Mouse (Mus musculus): Measurements from ENCODE around the gene Csdc2.
"Not testable (repeated sequence)": the region's sequence is repeated elsewhere in the genome, so short reads cannot be mapped to it uniquely, and the experiment has no call there.

The Csdc2 gene

GRCm38 (mm10) chr15:81936679-81937078, at the start of gene Csdc2:
Gene Csdc2, plus strand, starts transcription at chr15:81936759.
- DNase-seq: peak; percentile 40 to 62

- no peak for DNase-seq
Measured at GRCm38 (mm10) chr15:81886795-81887550, 49.6 kb upstream of the Csdc2 start.

- DNase-seq: no peak
Measured at GRCm38 (mm10) chr15:81889175-81889574, 47.4 kb upstream of the Csdc2 start.

GRCm38 (mm10) chr15:81891140-81891802, 45.3 kb upstream of the Csdc2 start:
- no peak for DNase-seq

- DNase-seq: no peak
Measured at GRCm38 (mm10) chr15:81891822-81892580, 44.6 kb upstream of the Csdc2 start.

GRCm38 (mm10) chr15:81894002-81894401, 42.6 kb upstream of the Csdc2 start:
- DNase-seq: peak; percentile 39 to 61

GRCm38 (mm10) chr15:81896407-81896806, 40.2 kb upstream of the Csdc2 start:
- DNase-seq: no peak

GRCm38 (mm10) chr15:81897607-81898285, 38.8 kb upstream of the Csdc2 start:
- DNase-seq: no peak

- DNase-seq: no peak
Measured at GRCm38 (mm10) chr15:81898751-81899150, 37.8 kb upstream of the Csdc2 start.

- peak in 1 of 2 experiments; percentile 83 for DNase-seq
Measured at GRCm38 (mm10) chr15:81904939-81905338, 31.6 kb upstream of the Csdc2 start.

GRCm38 (mm10) chr15:81907953-81908352, 28.6 kb upstream of the Csdc2 start:
- DNase-seq: no peak

GRCm38 (mm10) chr15:81908767-81909166, 27.8 kb upstream of the Csdc2 start:
- DNase-seq: not testable (repeated sequence)

- no peak for DNase-seq
Measured at GRCm38 (mm10) chr15:81912498-81912897, 24.1 kb upstream of the Csdc2 start.

- no peak for DNase-seq
Measured at GRCm38 (mm10) chr15:81914668-81915067, 21.9 kb upstream of the Csdc2 start.

- DNase-seq: no peak
Measured at GRCm38 (mm10) chr15:81915663-81916062, 20.9 kb upstream of the Csdc2 start.

- no peak for DNase-seq
Measured at GRCm38 (mm10) chr15:81917201-81917600, 19.4 kb upstream of the Csdc2 start.

- peak; percentile 58 to 77 for DNase-seq
Measured at GRCm38 (mm10) chr15:81917621-81918463, 18.7 kb upstream of the Csdc2 start.

- no peak for DNase-seq
Measured at GRCm38 (mm10) chr15:81919062-81919461, 17.5 kb upstream of the Csdc2 start.

- no peak for DNase-seq
Measured at GRCm38 (mm10) chr15:81920546-81921217, 15.9 kb upstream of the Csdc2 start.

GRCm38 (mm10) chr15:81921255-81921654, 15.3 kb upstream of the Csdc2 start:
- no peak for DNase-seq

GRCm38 (mm10) chr15:81924933-81925332, 11.6 kb upstream of the Csdc2 start:
- DNase-seq: no peak

All from lung, postnatal 4 days (tissue).